Mouse (Mus musculus) hindbrain, postnatal 0 days (tissue): ENCODE results near the gene Syce1. TPM values are rescaled to one million over a fixed set of nuclear protein-coding genes. Genes with fewer than 3 reads are reported as not detected.

Source experiments
- ATAC-seq: fragments of 200-750 bp; cut with Nextera tagmentation; 2 replicates; pipeline ENCODE4 v1.8.0; 2017; ENCODE audit warnings: mild to moderate bottlenecking, moderate TSS enrichment, moderate library complexity
- DNase-seq: peaks from one replicate; pipeline ENCODE4 v3.0.0-alpha.2; 2015; ENCODE audit warnings: low spot score
- H3K27ac ChIP-seq: fragments of 300-500 bp; sonication (generic); 2 replicates; pipeline ENCODE4 v1.5.1; 2014; ENCODE audit warnings: mild to moderate bottlenecking
- H3K27me3 ChIP-seq: fragments of 300-500 bp; sonication (generic); 2 replicates; pipeline ENCODE4 v1.6.1; 2014; ENCODE audit warnings: low read length, mixed read lengths; ENCODE audit not compliant: insufficient read depth
- H3K36me3 ChIP-seq: fragments of 300-500 bp; sonication (generic); 2 replicates; pipeline ENCODE4 v1.6.1; 2014; ENCODE audit warnings: low read length, mixed read lengths; ENCODE audit not compliant: insufficient read depth
- H3K4me1 ChIP-seq: fragments of 300-500 bp; sonication (generic); 2 replicates; pipeline ENCODE4 v1.6.1; 2014; ENCODE audit warnings: antibody characterized with exemption, low read length, mixed read lengths; ENCODE audit not compliant: insufficient read depth
- H3K4me2 ChIP-seq: fragments of 300-500 bp; sonication (generic); 2 replicates; pipeline ENCODE4 v1.6.1; 2014; ENCODE audit warnings: low read depth, mild to moderate bottlenecking, low read length, moderate library complexity, mixed read lengths
- H3K4me3 ChIP-seq: fragments of 300-500 bp; sonication (generic); 2 replicates; pipeline ENCODE4 v1.5.1; 2014; ENCODE audit warnings: low read length
- H3K9ac ChIP-seq: fragments of 300-500 bp; sonication (generic); replicated peaks from 2 replicates; pipeline ENCODE4 v1.6.1; 2014; ENCODE audit warnings: mild to moderate bottlenecking, low read length, moderate library complexity, mixed read lengths
- H3K9me3 ChIP-seq: fragments of 300-500 bp; sonication (generic); 2 replicates; pipeline ENCODE4 v1.6.1; 2016; ENCODE audit warnings: low read length, mixed read lengths
- CTCF ChIP-seq: IDR thresholded peaks from 2 replicates; pipeline ENCODE4 v1.5.1; 2016; ENCODE audit warnings: antibody characterized with exemption, control low read depth, low read depth
- WGBS: fragments of 180-500 bp; shearing (Covaris S2); extraction: QIAGEN DNeasy Blood & Tissue Kit; methylation state at CpG from one replicate; pipeline ENCODE4 v1.1.7; 2014; 5-methylcytosine and 5-hydroxymethylcytosine counted together
- polyA plus RNA-seq: library from polyadenylated mRNA; unstranded; fragments of >200 nt; fragmentation: Nextera tagmentation; extraction: Ambion mirVana; gene quantifications from 2 replicates; pipeline ENCODE4 v1.2.1, GENCODE M21; 2015
- total RNA-seq: library from RNA; depleted of rRNA; stranded (reverse); fragments of >200 nt; gene quantifications from 2 replicates; pipeline ENCODE4 v1.2.3, GENCODE M21; 2014; rRNA removed

Gene Syce1
- 0.29 TPM in 1 of 2 replicates, not detected in the other for total RNA-seq
- polyA plus RNA-seq = 0.59 and 0.68 TPM in 2 replicates

GRCm38 (mm10) chr7:140787406-140788052, at the start of gene Syce1:
Syce1 (minus strand) TSS chr7:140787852.
- H3K4me3 ChIP-seq = no peak within 1 kb of the TSS

DNA sequence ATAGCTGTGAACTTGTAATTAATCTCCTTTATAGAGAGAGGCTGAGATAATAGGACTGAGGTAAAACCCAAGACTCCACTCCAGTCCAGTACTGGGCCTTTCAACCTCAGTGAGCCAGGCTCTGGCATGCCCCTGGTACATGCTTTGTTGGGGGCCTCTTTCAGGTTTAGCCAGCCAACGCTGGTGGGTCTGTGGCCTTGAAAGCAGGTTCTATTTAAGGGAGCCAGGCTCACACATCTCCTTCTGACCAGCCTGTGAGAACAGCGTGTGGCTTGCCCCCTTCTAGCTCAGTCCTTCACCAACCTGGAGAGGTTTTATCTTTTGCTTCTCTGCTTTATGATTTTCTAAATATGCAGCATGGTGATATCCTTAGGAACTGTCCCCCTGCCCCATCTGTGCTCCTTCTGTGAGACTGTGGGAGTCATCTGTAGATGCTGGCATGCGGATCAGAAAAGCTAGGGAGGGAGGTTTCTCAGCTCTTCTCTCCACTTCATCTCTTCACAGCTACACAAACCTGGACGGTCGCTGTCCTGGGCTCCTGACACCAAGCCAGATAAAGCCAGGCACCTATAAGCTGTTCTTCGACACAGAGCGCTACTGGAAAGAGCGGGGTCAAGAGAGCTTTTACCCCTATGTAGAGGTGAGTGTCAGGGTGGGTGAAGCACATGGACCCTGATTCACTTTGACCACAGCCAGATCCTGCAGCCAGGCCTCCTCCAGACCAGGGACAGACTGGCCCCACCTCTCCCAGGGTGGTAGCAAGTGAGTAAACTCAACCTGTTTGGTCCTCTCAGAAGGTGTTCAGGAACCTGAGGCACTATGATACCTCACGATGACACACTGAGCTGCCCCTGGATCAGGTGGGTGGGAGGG, 48.8 kb upstream of the Syce1 start:
- Histone ChIP-seq H3K9me3 (no peaks in the 10 kb centered on the region), H3K4me2 (no peak overlapping the region), H3K27ac (no peak overlapping the region), H3K36me3 (no peaks in the 10 kb centered on the region), H3K9ac (no peak overlapping the region), H3K27me3 (peaks cover under 1% of the 10 kb centered on the region; the same call in 1 of the 2 replicates), H3K4me1 (no peaks in the 10 kb centered on the region), H3K4me3 (no peak overlapping the region)
- DNase-seq = no peak
- 83% methylated on average over 9 of the region's 9 CpGs for WGBS
- TF ChIP-seq CTCF = no peak
- ATAC-seq = no peak

More at GRCm38 (mm10) chr7:140787406-140788052, at the start of gene Syce1:
- 85% methylated on average over 33 of the region's 33 CpGs for WGBS
- Histone ChIP-seq H3K27me3 (no peaks in the 10 kb centered on the region), H3K4me2 (no peak within 1 kb of the TSS), H3K9me3 (peaks cover 2% of the 10 kb centered on the region; the same call in 1 of the 2 replicates), H3K9ac (no peak within 1 kb of the TSS), H3K4me1 (no peaks in the 10 kb centered on the region), H3K36me3 (no peaks in the 10 kb centered on the region), H3K27ac (no peak within 1 kb of the TSS)
- ATAC-seq (no peak), DNase-seq (no peak)
- no peak for TF ChIP-seq CTCF

GRCm38 (mm10) chr7:140835758-140836087, 48.1 kb upstream of the Syce1 start:
- no peak for TF ChIP-seq CTCF

DNA sequence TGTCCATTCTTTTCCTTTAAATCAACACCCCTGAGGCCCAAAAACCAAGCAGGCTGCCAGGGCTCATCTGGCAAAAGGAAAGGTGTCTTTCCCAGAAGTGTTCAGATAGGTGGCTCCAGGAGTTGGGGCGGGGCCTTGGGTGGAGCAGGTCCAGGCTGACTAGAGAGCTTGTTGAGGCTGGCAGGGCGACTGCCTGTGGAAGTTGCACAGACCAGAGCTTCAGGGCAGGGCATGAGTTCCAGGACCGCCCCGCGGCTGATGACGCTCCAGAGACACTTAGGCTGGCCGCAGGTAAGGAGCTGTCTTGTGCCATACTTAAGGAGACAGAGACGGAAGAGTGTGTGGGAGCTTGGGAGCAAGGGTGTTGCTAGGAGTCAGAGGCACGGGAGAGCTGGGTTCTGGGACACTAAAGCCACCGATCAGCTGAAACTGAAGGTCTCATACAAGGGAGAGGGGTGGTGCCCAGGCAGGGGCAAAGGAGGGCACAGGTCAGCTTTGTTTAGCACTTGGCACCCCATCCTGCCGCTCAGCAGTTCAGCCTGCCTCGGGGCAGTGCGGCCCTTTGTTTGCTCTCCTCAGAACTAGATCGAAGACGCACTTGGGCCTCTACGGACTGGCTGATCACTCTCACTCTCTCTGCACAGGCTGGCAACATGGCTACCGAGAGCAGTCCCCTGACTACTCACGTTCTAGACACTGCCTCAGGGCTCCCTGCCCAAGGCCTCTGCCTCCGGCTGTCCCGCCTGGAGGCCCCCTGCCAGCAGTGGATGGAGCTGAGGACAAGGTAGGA, 47.5 kb upstream of the Syce1 start, which contains the start of gene Urah:
TSS of gene Urah (plus strand) at position 51 of the 790 bp plus-strand sequence.
- ATAC-seq (no peak), DNase-seq (no peak)
- H3K4me1 ChIP-seq = no peaks in the 10 kb centered on the region
- no peaks in the 10 kb centered on the region for H3K27me3 ChIP-seq
- H3K4me3 ChIP-seq = no peak within 1 kb of the TSS
- no peak within 1 kb of the TSS for H3K27ac ChIP-seq
- no peak within 1 kb of the TSS for H3K9ac ChIP-seq
- no peak within 1 kb of the TSS for H3K4me2 ChIP-seq
- 51% methylated on average over 20 of the region's 20 CpGs for WGBS
- no peaks in the 10 kb centered on the region for H3K9me3 ChIP-seq
- TF ChIP-seq CTCF = no peak
- H3K36me3 ChIP-seq = no peaks in the 10 kb centered on the region

More at GRCm38 (mm10) chr7:140835758-140836087, 48.1 kb upstream of the Syce1 start:
- H3K27me3 ChIP-seq = no peaks in the 10 kb centered on the region
- H3K9me3 ChIP-seq = no peaks in the 10 kb centered on the region
- no peak overlapping the region for H3K4me2 ChIP-seq
- H3K36me3 ChIP-seq = no peaks in the 10 kb centered on the region
- H3K4me3 ChIP-seq = no peak overlapping the region
- H3K9ac ChIP-seq = no peak overlapping the region
- H3K4me1 ChIP-seq = no peaks in the 10 kb centered on the region
- ATAC-seq = no peak
- no peak overlapping the region for H3K27ac ChIP-seq
- no peak for DNase-seq
- 81% methylated on average over 2 of the region's 2 CpGs for WGBS

GRCm38 (mm10) chr7:140833341-140833740, 45.7 kb upstream of the Syce1 start:
- 80% methylated on average over 4 of the region's 4 CpGs for WGBS
- TF ChIP-seq CTCF = no peak
- no peaks in the 10 kb centered on the region for H3K36me3 ChIP-seq
- H3K9ac ChIP-seq = no peak overlapping the region
- no peak overlapping the region for H3K4me3 ChIP-seq
- no peaks in the 10 kb centered on the region for H3K27me3 ChIP-seq
- ATAC-seq = no peak
- DNase-seq = no peak
- no peak overlapping the region for H3K27ac ChIP-seq
- no peaks in the 10 kb centered on the region for H3K4me1 ChIP-seq
- H3K4me2 ChIP-seq = no peak overlapping the region
- H3K9me3 ChIP-seq = no peaks in the 10 kb centered on the region

GRCm38 (mm10) chr7:140831447-140831846, 43.8 kb upstream of the Syce1 start:
- no peaks in the 10 kb centered on the region for H3K4me1 ChIP-seq
- WGBS = 61% methylated on average over 6 of the region's 6 CpGs
- no peak overlapping the region for H3K4me2 ChIP-seq
- H3K27ac ChIP-seq = no peak overlapping the region
- no peak for TF ChIP-seq CTCF
- H3K9ac ChIP-seq = no peak overlapping the region
- H3K9me3 ChIP-seq = no peaks in the 10 kb centered on the region
- no peak overlapping the region for H3K4me3 ChIP-seq
- ATAC-seq = no peak
- H3K27me3 ChIP-seq = no peaks in the 10 kb centered on the region
- no peak for DNase-seq
- H3K36me3 ChIP-seq = no peaks in the 10 kb centered on the region
